Mouse (Mus musculus) olfactory bulb, adult 2 months (tissue): ENCODE measurements around the gene Neurl1a.

ENCODE experiments used
- CTCF ChIP-seq: fragments of 200-500 bp; IDR thresholded peaks from 2 replicates; pipeline ENCODE4 v1.5.1; 2012; ENCODE audit warnings: low read depth, mild to moderate bottlenecking, low read length, moderate library complexity; ENCODE audit not compliant: insufficient read depth
- POLR2A ChIP-seq: fragments of 200-500 bp; IDR thresholded peaks from 2 replicates; pipeline ENCODE4 v1.6.1; 2012; ENCODE audit warnings: mild to moderate bottlenecking, low read depth, low read length, moderate library complexity; ENCODE audit not compliant: insufficient read depth

DNA sequence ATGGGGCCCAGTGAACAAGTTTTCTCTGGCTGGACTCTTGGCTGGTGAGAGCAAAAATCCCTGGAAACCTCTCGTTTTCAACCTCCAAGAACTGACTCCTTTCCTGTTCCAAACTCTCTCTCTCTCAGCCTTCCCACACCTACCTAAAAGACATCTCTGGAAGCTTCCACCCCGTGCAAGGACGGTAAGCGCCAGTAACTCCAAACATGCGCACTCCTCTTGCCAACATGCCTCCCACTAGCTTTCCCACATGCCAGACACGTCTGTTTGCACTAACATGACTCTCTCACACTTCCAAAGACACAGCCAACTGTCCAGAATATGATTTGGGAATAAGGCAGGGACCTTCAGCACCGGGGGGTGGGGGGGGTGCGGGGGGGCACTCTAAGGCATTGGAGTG lies 82.6 kb downstream of the Neurl1a start:
- TF ChIP-seq CTCF (no peak), POLR2A (no peak)
